Mouse (Mus musculus) CH12.LX (cell line): ENCODE measurements at regions not wholly inside any gene's neighbourhood (a gene's known extent, or its start where the extent isn't known, plus 50 kb on each side); places are given as distances from the start of the nearest gene placed in this dataset.
"Not testable (repeated sequence)": the region's sequence is repeated elsewhere in the genome, so short reads cannot be mapped to it uniquely, and the experiment has no call there.

ENCODE experiments used
- DNase-seq: peaks from one replicate; pipeline ENCODE4 v3.0.0-alpha.2; 2013; ENCODE audit errors: extremely low read depth
- H3K27ac ChIP-seq: 2 replicates; pipeline ENCODE4 v1.5.1; 2012; ENCODE audit warnings: low read depth, mild to moderate bottlenecking, control low read depth, moderate library complexity; ENCODE audit not compliant: insufficient read depth
- H3K27me3 ChIP-seq: replicated peaks from 2 replicates; pipeline ENCODE3; 2012; ENCODE audit warnings: inconsistent platforms
- H3K36me3 ChIP-seq, 2 experiments: replicated peaks in 1 of 2; 2 replicates each; pipeline versions ENCODE3 to v1.6.1; 2012; ENCODE audit warnings: inconsistent platforms in 1 of 2, low read length in 1 of 2, mild to moderate bottlenecking in 1 of 2, mixed read lengths in 1 of 2, moderate library complexity in 1 of 2; ENCODE audit not compliant: control insufficient read depth in 1 of 2, insufficient read depth in 1 of 2
- H3K4me1 ChIP-seq, 2 experiments: 2 replicates each; pipeline ENCODE4 v1.6.1; 2012; ENCODE audit warnings: inconsistent platforms in 1 of 2, moderate library complexity in 1 of 2; ENCODE audit not compliant: insufficient read depth in 2 of 2, control insufficient read depth in 1 of 2
- H3K4me2 ChIP-seq: 2 replicates; pipeline ENCODE4 v1.6.1; 2012; ENCODE audit warnings: low read depth, mild to moderate bottlenecking, control low read depth; ENCODE audit not compliant: poor library complexity, insufficient read depth, severe bottlenecking
- H3K4me3 ChIP-seq, 3 experiments: fragments of 150-350 bp in 1 of 3; sonication (generic) in 1 of 3; replicated peaks in 1 of 3; 2 replicates each; pipeline versions ENCODE3 to v1.5.1; 2011 to 2012; ENCODE audit warnings: low read depth in 2 of 3, low read length in 2 of 3, mild to moderate bottlenecking in 2 of 3, moderate library complexity in 2 of 3, control low read depth in 1 of 3, improper control_type of control experiment in 1 of 3, inconsistent platforms in 1 of 3, mixed read lengths in 1 of 3; ENCODE audit not compliant: poor library complexity in 1 of 3
- H3K79me2 ChIP-seq: replicated peaks from 2 replicates; pipeline ENCODE4 v1.6.1; 2012; ENCODE audit warnings: mild to moderate bottlenecking, moderate library complexity; ENCODE audit not compliant: control insufficient read depth, poor library complexity, insufficient read depth, severe bottlenecking; ENCODE audit errors: extremely low read depth
- H3K9ac ChIP-seq: 2 replicates; pipeline ENCODE4 v1.6.1; 2012; ENCODE audit warnings: low read depth, mild to moderate bottlenecking, control low read depth, moderate library complexity; ENCODE audit not compliant: insufficient read depth
- H3K9me3 ChIP-seq: replicated peaks from 2 replicates; pipeline ENCODE3; 2012; ENCODE audit warnings: low read length, inconsistent platforms, mixed read lengths
- CHD1 ChIP-seq: IDR thresholded peaks from 2 replicates; pipeline ENCODE4 v1.6.1; 2012; ENCODE audit warnings: low read depth, low read length, improper control_type of control experiment, inconsistent platforms
- CHD2 ChIP-seq: IDR thresholded peaks from 2 replicates; pipeline ENCODE4 v1.6.1; 2011; ENCODE audit warnings: low read length, improper control_type of control experiment
- E2F4 ChIP-seq: IDR thresholded peaks from 2 replicates; pipeline ENCODE4 v1.6.1; 2011; ENCODE audit warnings: low read depth, low read length, improper control_type of control experiment; ENCODE audit not compliant: insufficient replicate concordance
- ELF1 ChIP-seq: IDR thresholded peaks from 2 replicates; pipeline ENCODE4 v1.6.1; 2014; ENCODE audit warnings: low read depth, mild to moderate bottlenecking, inconsistent platforms, low read length, improper control_type of control experiment
- GABPA ChIP-seq: IDR thresholded peaks from 2 replicates; pipeline ENCODE4 v1.6.1; 2012; ENCODE audit warnings: low read depth, low read length, improper control_type of control experiment, inconsistent platforms; ENCODE audit not compliant: insufficient replicate concordance
- JUND ChIP-seq: conservative IDR thresholded peaks from 2 replicates; pipeline ENCODE4 v1.6.1; 2011; ENCODE audit warnings: low read depth, low read length, improper control_type of control experiment
- KAT2A ChIP-seq: IDR thresholded peaks from 2 replicates; pipeline ENCODE4 v1.6.1; 2012; ENCODE audit warnings: low read length, improper control_type of control experiment, inconsistent platforms; ENCODE audit not compliant: insufficient replicate concordance
- MAX ChIP-seq: IDR thresholded peaks from 2 replicates; pipeline ENCODE4 v1.6.1; 2011; ENCODE audit warnings: low read length, improper control_type of control experiment
- MAZ ChIP-seq: IDR thresholded peaks from 2 replicates; pipeline ENCODE4 v1.6.1; 2012; ENCODE audit warnings: low read depth, mild to moderate bottlenecking, inconsistent platforms, low read length, improper control_type of control experiment, moderate library complexity
- MXI1 ChIP-seq: IDR thresholded peaks from 2 replicates; pipeline ENCODE4 v1.6.1; 2011; ENCODE audit warnings: mild to moderate bottlenecking, low read depth, low read length, improper control_type of control experiment
- NRF1 ChIP-seq: IDR thresholded peaks from 2 replicates; pipeline ENCODE4 v1.6.1; 2014; ENCODE audit warnings: low read depth, mild to moderate bottlenecking, inconsistent platforms, low read length, improper control_type of control experiment, moderate library complexity
- RAD21 ChIP-seq: IDR thresholded peaks from 2 replicates; pipeline ENCODE4 v1.6.1; 2011; ENCODE audit warnings: low read depth, mild to moderate bottlenecking, low read length, improper control_type of control experiment, moderate library complexity
- RCOR1 ChIP-seq: conservative IDR thresholded peaks from 2 replicates; pipeline ENCODE4 v1.6.1; 2012; ENCODE audit warnings: low read depth, mild to moderate bottlenecking, inconsistent platforms, low read length, improper control_type of control experiment
- TCF12 ChIP-seq: IDR thresholded peaks from 2 replicates; pipeline ENCODE4 v1.6.1; 2014; ENCODE audit warnings: low read depth, mild to moderate bottlenecking, inconsistent platforms, low read length, improper control_type of control experiment
- UBTF ChIP-seq: IDR thresholded peaks from 2 replicates; pipeline ENCODE4 v1.6.1; 2012; ENCODE audit warnings: low read depth, mild to moderate bottlenecking, inconsistent platforms, low read length, improper control_type of control experiment, moderate library complexity
- USF1 ChIP-seq: IDR thresholded peaks from 2 replicates; pipeline ENCODE4 v1.6.1; 2014; ENCODE audit warnings: low read depth, mild to moderate bottlenecking, inconsistent platforms, low read length, improper control_type of control experiment
- ZMIZ1 ChIP-seq: IDR thresholded peaks from 2 replicates; pipeline ENCODE4 v1.6.1; 2012; ENCODE audit warnings: low read depth, mild to moderate bottlenecking, inconsistent platforms, low read length, improper control_type of control experiment
- dilution Hi-C: fragments of 300-500 bp; cut with MboI; formaldehyde crosslinking; loops from 2 replicates; pipeline ENCODE4 v1.14.3; 2020; ENCODE audit warnings: low sequenced_read_pairs; ENCODE audit not compliant: extremely low pct_unique_long_range_greater_than_20kb, extremely low pct_ligation_motif_present
- in situ Hi-C: fragments of 300-500 bp; cut with MboI; formaldehyde crosslinking; loops from 3 replicates; pipeline ENCODE4 v1.14.3; 2019; ENCODE audit warnings: low sequenced_read_pairs, low pct_ligation_motif_present, low pct_unique_long_range_greater_than_20kb, mixed read lengths

- H3K27ac ChIP-seq, H3K4me2 ChIP-seq, H3K27me3 ChIP-seq, H3K9ac ChIP-seq, H3K9me3 ChIP-seq, DNase-seq, in situ Hi-C loops, H3K4me3 ChIP-seq, dilution Hi-C loops, H3K79me2 ChIP-seq, H3K36me3 ChIP-seq: not testable (repeated sequence)
- H3K4me1 ChIP-seq: peaks cover 7 to 18% of the 10 kb centered on the region in 2 experiments; a peak in 3 of 4 replicates
Observed at GRCm38 (mm10) chr8:103798630-103799029, 302.8 kb upstream of the Cdh5 start.

- Histone ChIP-seq H3K27ac (no peak overlapping the region), H3K36me3 (no peaks in the 10 kb centered on the region), H3K4me3 (no peak overlapping the region), H3K4me1 (peaks cover 0 to 10% of the 10 kb centered on the region in 2 experiments; a peak in 1 of 4 replicates), H3K79me2 (no peaks in the 10 kb centered on the region), H3K9ac (no peak overlapping the region), H3K9me3 (peaks cover 6% of the 10 kb centered on the region), H3K27me3 (no peaks in the 10 kb centered on the region), H3K4me2 (no peak overlapping the region)
- TF ChIP-seq GABPA: no peak
- no peak for TF ChIP-seq UBTF
- no peak for TF ChIP-seq TCF12
- TF ChIP-seq ELF1: no peak
- TF ChIP-seq E2F4: no peak
- TF ChIP-seq MAX: no peak
- no peak for TF ChIP-seq USF1
- no peak for TF ChIP-seq CHD1
- no peak for TF ChIP-seq JUND
- TF ChIP-seq CHD2: no peak
- no peak for TF ChIP-seq MAZ
- no peak for TF ChIP-seq RAD21
- no peak for TF ChIP-seq KAT2A
- no peak for TF ChIP-seq NRF1
- no peak for TF ChIP-seq ZMIZ1
- TF ChIP-seq MXI1: no peak
- no peak for TF ChIP-seq RCOR1
- no peak for DNase-seq
- in situ Hi-C loops (no loop called here), dilution Hi-C loops (no loop called here)
Observed at GRCm38 (mm10) chr8:103808171-103808570, 293.3 kb upstream of the Cdh5 start.
